Mouse (Mus musculus) c-Kit-positive CD71-positive TER-119-negative erythroid progenitor cells, embryonic 14.5 days (primary cell): ENCODE data around the gene Bmp2k.

Experiments used
- DNase-seq: peaks from one replicate; pipeline ENCODE4 v3.0.0-alpha.2; 2013; ENCODE audit warnings: low read depth

The Bmp2k gene

GRCm38 (mm10) chr5:96997310-96997801, at the start of gene Bmp2k:
TSS of gene Bmp2k (plus strand) at chr5:96997689.
- DNase-seq = peak; percentile 74

- no peak for DNase-seq
Measured at GRCm38 (mm10) chr5:96948856-96949527, 48.5 kb upstream of the Bmp2k start.

DNA sequence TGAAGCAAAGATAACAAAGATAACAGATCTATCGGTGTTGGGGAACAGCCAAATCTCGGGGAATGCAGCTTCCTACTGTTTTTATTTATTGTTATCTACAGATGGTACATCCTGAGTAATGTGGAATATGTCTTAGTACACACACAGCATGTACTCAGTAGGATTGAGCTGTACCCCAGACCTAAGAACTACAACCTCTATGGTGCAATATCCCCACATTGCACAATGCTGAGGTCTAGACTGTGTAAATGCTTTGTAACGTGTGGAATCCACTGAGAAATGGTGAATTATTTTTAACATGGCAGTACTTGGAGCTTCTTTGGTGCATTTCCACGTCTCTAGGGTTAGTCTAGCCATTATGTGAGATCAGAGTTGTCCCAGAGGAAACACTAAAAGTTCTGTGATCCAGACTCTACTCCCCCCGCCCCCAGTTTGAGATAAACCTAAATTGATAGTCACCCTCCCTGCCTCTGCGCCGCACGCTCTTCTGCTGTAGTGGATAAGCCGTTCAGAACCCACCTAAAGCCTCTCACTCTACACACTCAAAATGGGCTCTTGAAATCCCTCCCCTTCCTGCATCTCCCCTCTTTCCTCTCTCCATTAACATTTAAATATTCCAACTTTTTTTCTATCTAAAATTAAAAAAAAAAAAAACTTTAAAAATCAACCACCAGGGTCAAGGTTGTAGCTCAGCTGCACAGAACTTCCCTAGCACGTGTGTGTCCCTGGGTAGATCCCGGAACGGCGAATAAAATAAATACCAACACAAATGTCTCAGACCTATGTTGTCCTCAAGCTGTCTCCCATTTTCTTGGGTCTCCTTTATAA, 47.4 kb upstream of the Bmp2k start:
- DNase-seq = peak; percentile 49

DNA sequence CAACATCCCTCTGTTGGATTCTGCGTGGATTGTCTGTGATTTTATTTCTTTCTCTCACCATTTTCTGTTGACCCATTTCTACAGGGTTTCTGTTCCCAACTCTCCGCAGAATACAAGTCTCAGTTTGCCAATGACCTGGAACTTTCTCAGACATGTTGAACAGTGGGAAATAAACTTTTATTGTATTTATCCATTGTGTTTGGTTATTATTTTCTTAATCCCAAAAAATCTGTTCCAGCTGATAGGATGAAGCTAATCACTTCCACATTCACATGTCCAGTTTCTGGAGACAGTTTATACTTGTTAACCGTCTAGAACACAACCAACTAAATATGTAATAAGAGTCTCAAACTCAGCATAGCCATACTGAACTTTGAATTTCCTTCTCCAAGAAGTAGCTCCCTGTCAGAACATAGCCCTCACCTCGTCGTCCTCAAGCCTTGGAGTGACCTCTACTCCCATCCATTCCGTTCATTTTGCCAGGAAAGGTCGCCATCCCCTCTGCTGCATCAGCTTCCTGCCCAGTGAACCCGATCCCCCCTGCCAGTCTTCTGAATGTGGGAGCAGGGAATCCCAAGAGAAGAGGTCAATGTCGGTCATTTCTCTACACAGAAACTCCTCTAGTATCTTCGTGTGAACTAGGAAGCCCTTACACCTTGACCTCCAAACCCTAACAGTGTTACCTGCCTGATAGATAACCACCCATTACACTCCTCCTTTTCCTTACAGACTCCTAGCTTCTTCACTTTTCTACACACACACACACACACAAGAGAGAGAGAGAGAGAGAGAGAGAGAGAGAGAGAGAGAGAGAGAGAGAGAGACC, 46.6 kb upstream of the Bmp2k start:
- DNase-seq = no peak

GRCm38 (mm10) chr5:96951493-96952105, 45.9 kb upstream of the Bmp2k start:
- peak; percentile 90 for DNase-seq

GRCm38 (mm10) chr5:96954040-96954439, 43.4 kb upstream of the Bmp2k start:
- DNase-seq = no peak

DNA sequence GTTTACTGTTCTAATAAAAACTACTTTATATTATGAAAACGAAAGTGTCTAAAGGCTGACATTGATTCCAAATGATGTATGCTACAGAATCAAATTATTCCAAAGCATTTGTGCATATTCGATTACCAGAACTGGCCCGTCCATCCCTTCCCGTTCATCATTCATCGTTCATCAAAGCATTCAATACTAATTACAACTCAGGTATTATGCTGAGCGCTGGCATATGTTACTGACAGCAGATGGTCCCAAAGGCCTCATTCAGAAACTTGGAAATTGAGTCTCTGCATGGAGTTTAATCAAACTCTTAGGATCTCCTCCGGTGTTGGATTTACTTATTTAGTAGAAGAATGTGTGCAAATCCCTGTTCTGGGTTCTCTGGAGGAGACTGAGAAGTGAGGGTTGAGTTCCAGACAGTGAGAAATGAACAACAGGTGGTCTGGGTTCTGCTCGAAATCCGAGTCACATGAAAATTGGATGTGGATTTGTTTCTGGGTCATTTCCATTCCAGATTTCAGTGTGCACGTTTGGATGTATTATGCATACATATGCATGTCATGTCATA, 42.9 kb upstream of the Bmp2k start:
- DNase-seq = no peak

- DNase-seq = no peak
Measured at GRCm38 (mm10) chr5:96956926-96957325, 40.6 kb upstream of the Bmp2k start.

GRCm38 (mm10) chr5:96961122-96961521, 36.4 kb upstream of the Bmp2k start:
- no peak for DNase-seq

- no peak for DNase-seq
Measured at GRCm38 (mm10) chr5:96961852-96962251, 35.6 kb upstream of the Bmp2k start.

DNA sequence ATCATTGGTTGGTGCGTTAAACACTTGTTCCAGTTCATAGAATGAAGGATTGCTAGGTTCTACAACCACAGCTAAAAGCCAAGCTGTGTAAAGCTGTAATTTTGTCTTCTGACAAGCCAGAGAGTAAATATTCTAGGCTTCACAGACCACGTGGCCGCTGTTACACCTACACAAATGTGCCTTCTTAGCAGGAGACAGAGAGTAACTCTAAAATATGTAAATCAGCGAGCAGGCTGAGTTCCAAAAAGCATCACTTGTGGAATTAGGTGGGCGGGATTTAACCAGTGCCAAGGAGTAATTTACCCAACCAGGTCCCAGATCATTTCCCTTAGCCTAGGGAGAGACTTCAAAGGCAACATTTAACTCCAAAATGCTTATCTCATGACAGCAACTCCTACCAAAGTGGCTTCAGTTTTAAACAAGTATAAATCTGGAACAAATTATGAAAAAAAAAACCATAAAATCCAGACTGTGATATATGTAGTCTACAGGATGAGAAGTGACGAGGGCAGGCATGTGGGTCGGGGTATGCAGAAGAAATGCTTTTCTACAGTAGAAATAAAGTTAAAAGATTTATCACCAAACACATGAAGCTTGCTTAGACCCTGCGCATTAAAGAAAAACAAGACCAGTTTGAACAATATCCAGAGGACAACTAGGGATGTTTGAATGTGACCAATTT, 35.1 kb upstream of the Bmp2k start:
- DNase-seq = no peak

GRCm38 (mm10) chr5:96962934-96963301, 34.6 kb upstream of the Bmp2k start:
- DNase-seq = no peak

DNA sequence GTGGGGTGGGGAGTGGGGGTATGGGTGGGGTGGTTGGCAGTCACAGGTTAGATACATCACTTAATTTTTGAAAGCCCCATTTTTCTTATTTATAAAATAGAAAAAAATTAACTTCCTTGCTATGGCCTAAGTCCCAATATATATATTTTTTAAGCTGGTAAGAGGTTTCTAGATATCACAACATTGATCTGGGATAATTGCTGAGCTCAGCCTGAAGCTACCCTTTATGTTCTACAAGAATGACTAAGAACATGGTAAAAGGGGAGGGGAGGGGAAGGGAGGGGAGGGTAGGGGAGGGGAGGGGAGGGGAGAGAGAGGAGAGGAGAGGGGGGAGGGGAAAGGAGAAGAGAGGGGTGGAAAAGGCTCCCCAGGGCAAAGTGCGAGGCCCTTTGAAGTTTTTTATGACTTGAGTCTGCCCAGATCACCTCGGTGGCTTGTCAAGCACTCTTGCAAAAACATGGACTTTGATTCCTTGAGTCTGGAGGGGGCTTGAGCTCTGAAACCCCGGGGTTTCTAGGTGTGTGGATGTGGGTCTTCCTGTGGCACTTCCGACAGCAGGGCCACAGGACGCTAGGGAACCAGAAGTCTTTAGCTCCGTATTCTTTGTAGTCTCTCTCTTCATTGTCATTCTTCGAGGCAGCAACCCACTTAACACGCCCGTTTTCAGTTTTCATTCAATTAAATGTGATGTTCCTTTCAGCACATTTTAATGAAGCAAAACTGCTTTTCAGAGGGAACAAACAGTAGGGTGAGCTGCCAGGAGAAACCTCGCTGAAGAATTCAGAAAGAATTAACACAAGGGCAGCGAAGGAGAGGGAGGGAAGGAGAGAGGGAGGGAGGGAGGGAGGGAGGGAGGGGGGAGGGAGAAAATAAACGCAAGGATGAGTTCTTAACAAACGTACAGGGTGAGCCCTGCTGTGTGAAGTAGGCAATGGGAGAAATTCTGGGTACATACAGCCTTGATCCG, 33.1 kb upstream of the Bmp2k start:
- no peak for DNase-seq

DNA sequence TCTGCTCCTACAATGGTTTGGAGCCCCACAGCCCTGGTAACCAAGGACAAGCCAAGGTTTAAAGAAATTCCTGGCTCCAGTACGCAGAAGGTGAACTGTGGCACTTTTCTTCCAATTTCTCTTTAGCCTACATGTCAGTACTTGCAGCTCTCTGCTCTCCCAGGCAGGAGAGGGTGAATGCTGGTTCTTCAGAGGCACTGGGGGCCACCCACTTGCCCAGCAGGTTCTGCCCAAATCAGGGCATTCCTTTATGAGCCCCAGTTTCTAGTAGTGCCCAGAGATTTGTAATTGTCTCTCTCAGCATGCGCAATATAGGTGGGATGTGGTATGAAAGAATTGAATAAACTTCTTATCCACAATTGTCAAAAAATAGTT, 32.5 kb upstream of the Bmp2k start:
- DNase-seq = no peak

DNA sequence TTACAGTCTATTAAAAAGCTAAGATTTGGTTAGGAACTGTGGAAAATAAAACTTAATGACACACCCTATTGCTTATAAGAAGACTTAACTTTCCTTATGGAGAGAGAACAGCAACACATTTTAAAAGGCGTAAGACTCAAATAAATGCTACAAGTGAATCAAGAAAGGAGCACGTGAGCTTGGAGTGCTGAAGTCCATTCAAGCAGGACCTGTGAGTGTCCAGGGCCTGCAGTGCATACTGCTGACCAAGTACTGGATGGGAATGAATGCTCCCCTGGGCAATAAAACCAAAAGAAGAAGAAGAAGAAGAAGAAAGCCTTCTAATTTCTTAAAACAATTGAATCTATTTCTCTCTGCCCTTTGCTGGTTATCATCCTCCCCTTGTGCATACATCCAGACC, 32.0 kb upstream of the Bmp2k start:
- no peak for DNase-seq

- DNase-seq = no peak
Measured at GRCm38 (mm10) chr5:96968628-96969027, 28.9 kb upstream of the Bmp2k start.

- DNase-seq = no peak
Measured at GRCm38 (mm10) chr5:96969032-96969431, 28.5 kb upstream of the Bmp2k start.

- no peak for DNase-seq
Measured at GRCm38 (mm10) chr5:96969705-96970471, 27.6 kb upstream of the Bmp2k start.

- no peak for DNase-seq
Measured at GRCm38 (mm10) chr5:96970472-96970848, 27.0 kb upstream of the Bmp2k start.
